Mouse (Mus musculus): ENCODE data around the gene Jmjd4. TPM values are rescaled to one million over a fixed set of nuclear protein-coding genes. Genes with fewer than 3 reads are reported as not detected.
A peak's percentile ranks its signal among the peaks of the same experiment; 100 is the strongest.

Gene Jmjd4
- polyA plus RNA-seq, 1 experiment from 2014 or later: 14.1 TPM

DNA sequence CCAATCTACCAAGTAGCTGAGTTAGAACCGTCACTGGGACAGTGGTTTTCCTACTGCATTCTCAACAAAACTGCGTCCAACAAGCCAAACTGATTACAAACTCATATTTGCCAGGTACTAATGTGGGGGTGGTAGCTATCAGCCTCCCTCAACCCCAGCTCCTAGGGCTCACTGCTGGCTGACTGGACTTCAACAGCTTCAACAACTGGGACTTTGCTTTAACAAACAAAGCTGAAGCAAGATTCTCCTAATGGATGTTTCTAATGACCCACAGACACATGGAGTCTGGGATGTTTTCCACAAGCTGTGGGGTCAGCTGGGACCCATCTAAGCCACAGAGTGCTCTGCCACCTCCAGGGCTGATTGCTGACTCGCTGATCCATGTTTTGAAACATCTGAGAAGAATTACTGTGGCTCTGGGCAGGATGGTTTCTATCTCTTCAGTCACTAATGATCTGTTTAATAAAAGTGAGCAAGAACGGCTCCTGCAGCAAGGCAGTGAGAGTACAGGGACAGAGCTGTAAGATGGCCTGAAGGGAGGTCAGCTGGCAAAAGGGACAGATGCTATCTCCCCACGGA lies 26.7 kb upstream of the Jmjd4 start:
- H3K9me3 ChIP-seq (ENCODE audit: control insufficient read depth, low read length): no peaks in the 10 kb centered on the region
- ATAC-seq: no peak
- no peaks in the 10 kb centered on the region for H3K4me1 ChIP-seq (replicated peaks; ENCODE audit: control insufficient read depth, insufficient read depth, low read length)
- no peak overlapping the region for H3K4me2 ChIP-seq (ENCODE audit: low read length)
- H3K27ac ChIP-seq (ENCODE audit: low read length): no peak overlapping the region
- peaks cover 17% of the 10 kb centered on the region for H3K36me3 ChIP-seq (ENCODE audit: control insufficient read depth, insufficient read depth)
- H3K27me3 ChIP-seq (replicated peaks; ENCODE audit: control insufficient read depth, insufficient read depth, low read length): no peaks in the 10 kb centered on the region
- H3K9ac ChIP-seq (replicated peaks; ENCODE audit: low read depth, low read length): no peak overlapping the region
- no peak overlapping the region for H3K4me3 ChIP-seq (replicated peaks; ENCODE audit: low read length)
- 84% methylated on average over 5 of the region's 5 CpGs for WGBS

- Histone ChIP-seq H3K9me3 (ENCODE audit: control insufficient read depth, low read length) (no peaks in the 10 kb centered on the region), H3K4me1 (replicated peaks; ENCODE audit: control insufficient read depth, insufficient read depth, low read length) (no peaks in the 10 kb centered on the region), H3K4me2 (ENCODE audit: low read length) (no peak overlapping the region), H3K27ac (ENCODE audit: low read length) (no peak overlapping the region), H3K9ac (replicated peaks; ENCODE audit: low read depth, low read length) (no peak overlapping the region), H3K4me3 (replicated peaks; ENCODE audit: low read length) (no peak overlapping the region), H3K36me3 (ENCODE audit: control insufficient read depth, insufficient read depth) (peaks cover 17% of the 10 kb centered on the region), H3K27me3 (replicated peaks; ENCODE audit: control insufficient read depth, insufficient read depth, low read length) (no peaks in the 10 kb centered on the region)
- 60% methylated on average over 7 of the region's 7 CpGs for WGBS
- ATAC-seq: no peak
Observed at GRCm38 (mm10) chr11:59425671-59426101, 24.2 kb upstream of the Jmjd4 start.

GRCm38 (mm10) chr11:59428057-59428660 lies 21.7 kb upstream of the Jmjd4 start:
- 91% methylated on average over 9 of the region's 9 CpGs for WGBS
- no peak for ATAC-seq
- no peak overlapping the region for H3K4me2 ChIP-seq (ENCODE audit: low read length)

GRCm38 (mm10) chr11:59429959-59430358 lies 19.9 kb upstream of the Jmjd4 start:
- H3K4me3 ChIP-seq (replicated peaks; ENCODE audit: low read length): no peak overlapping the region
- no peak overlapping the region for H3K4me2 ChIP-seq (ENCODE audit: low read length)
- WGBS: 91% methylated on average over 1 of the region's 1 CpGs
- no peak overlapping the region for H3K9ac ChIP-seq (replicated peaks; ENCODE audit: low read depth, low read length)
- no peaks in the 10 kb centered on the region for H3K9me3 ChIP-seq (ENCODE audit: control insufficient read depth, low read length)
- no peaks in the 10 kb centered on the region for H3K4me1 ChIP-seq (replicated peaks; ENCODE audit: control insufficient read depth, insufficient read depth, low read length)
- no peak for ATAC-seq
- H3K27me3 ChIP-seq (replicated peaks; ENCODE audit: control insufficient read depth, insufficient read depth, low read length): no peaks in the 10 kb centered on the region
- no peak overlapping the region for H3K27ac ChIP-seq (ENCODE audit: low read length)
- peaks cover 15% of the 10 kb centered on the region for H3K36me3 ChIP-seq (ENCODE audit: control insufficient read depth, insufficient read depth)

More at GRCm38 (mm10) chr11:59428057-59428660, 21.7 kb upstream of the Jmjd4 start:
- no peak overlapping the region for H3K27ac ChIP-seq (ENCODE audit: low read length)
- H3K36me3 ChIP-seq (ENCODE audit: control insufficient read depth, insufficient read depth): peaks cover 14% of the 10 kb centered on the region
- H3K4me3 ChIP-seq (replicated peaks; ENCODE audit: low read length): no peak overlapping the region
- H3K4me1 ChIP-seq (replicated peaks; ENCODE audit: control insufficient read depth, insufficient read depth, low read length): no peaks in the 10 kb centered on the region
- no peak overlapping the region for H3K9ac ChIP-seq (replicated peaks; ENCODE audit: low read depth, low read length)
- H3K9me3 ChIP-seq (ENCODE audit: control insufficient read depth, low read length): no peaks in the 10 kb centered on the region
- no peaks in the 10 kb centered on the region for H3K27me3 ChIP-seq (replicated peaks; ENCODE audit: control insufficient read depth, insufficient read depth, low read length)

GRCm38 (mm10) chr11:59432261-59432660 lies 17.6 kb upstream of the Jmjd4 start:
- no peak overlapping the region for H3K9ac ChIP-seq (replicated peaks; ENCODE audit: low read depth, low read length)
- H3K4me3 ChIP-seq (replicated peaks; ENCODE audit: low read length): no peak overlapping the region
- no peaks in the 10 kb centered on the region for H3K4me1 ChIP-seq (replicated peaks; ENCODE audit: control insufficient read depth, insufficient read depth, low read length)
- WGBS: 67% methylated on average over 3 of the region's 3 CpGs
- no peaks in the 10 kb centered on the region for H3K9me3 ChIP-seq (ENCODE audit: control insufficient read depth, low read length)
- no peak overlapping the region for H3K27ac ChIP-seq (ENCODE audit: low read length)
- no peak for ATAC-seq
- no peaks in the 10 kb centered on the region for H3K27me3 ChIP-seq (replicated peaks; ENCODE audit: control insufficient read depth, insufficient read depth, low read length)
- H3K4me2 ChIP-seq (ENCODE audit: low read length): no peak overlapping the region
- H3K36me3 ChIP-seq (ENCODE audit: control insufficient read depth, insufficient read depth): peaks cover 20% of the 10 kb centered on the region

- no peak overlapping the region for H3K4me3 ChIP-seq (replicated peaks; ENCODE audit: low read length)
- WGBS: 94% methylated on average over 12 of the region's 12 CpGs
- H3K4me2 ChIP-seq (ENCODE audit: low read length): no peak overlapping the region
- ATAC-seq: no peak
- H3K9ac ChIP-seq (replicated peaks; ENCODE audit: low read depth, low read length): no peak overlapping the region
- H3K27me3 ChIP-seq (replicated peaks; ENCODE audit: control insufficient read depth, insufficient read depth, low read length): no peaks in the 10 kb centered on the region
- no peak overlapping the region for H3K27ac ChIP-seq (ENCODE audit: low read length)
- 0 out of 2 replicates have a peak, but pooled peaks cover 3% of the 10 kb centered on the region for H3K9me3 ChIP-seq (ENCODE audit: control insufficient read depth, low read length)
- no peaks in the 10 kb centered on the region for H3K4me1 ChIP-seq (replicated peaks; ENCODE audit: control insufficient read depth, insufficient read depth, low read length)
- peaks cover 22% of the 10 kb centered on the region for H3K36me3 ChIP-seq (ENCODE audit: control insufficient read depth, insufficient read depth)
Observed at GRCm38 (mm10) chr11:59437954-59438353, 11.9 kb upstream of the Jmjd4 start.

DNA sequence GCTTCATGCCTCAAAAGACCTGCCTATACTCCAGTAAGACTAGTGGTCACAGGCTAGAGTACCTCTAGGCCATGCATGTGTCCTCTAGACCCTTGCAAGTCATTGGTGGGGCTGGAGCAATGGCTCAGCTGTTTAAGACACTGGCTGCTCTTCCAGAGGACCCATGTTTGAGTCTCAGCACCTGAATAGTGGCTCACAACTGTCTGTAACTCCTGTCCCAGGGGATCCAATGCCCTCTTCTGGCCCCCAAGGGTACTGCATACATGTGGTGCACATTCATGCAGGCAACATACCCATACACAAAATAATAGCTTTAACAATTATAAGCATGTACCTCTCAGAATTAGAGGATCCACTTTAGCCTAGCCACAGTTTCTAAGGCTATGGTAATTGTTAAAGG lies 6.7 kb upstream of the Jmjd4 start:
- Histone ChIP-seq H3K27ac (ENCODE audit: low read length) (no peak overlapping the region), H3K4me3 (replicated peaks; ENCODE audit: low read length) (no peak overlapping the region), H3K9ac (replicated peaks; ENCODE audit: low read depth, low read length) (no peak overlapping the region), H3K9me3 (ENCODE audit: control insufficient read depth, low read length) (peaks cover 2% of the 10 kb centered on the region; the same call in 1 of the 2 replicates), H3K4me2 (ENCODE audit: low read length) (no peak overlapping the region), H3K4me1 (replicated peaks; ENCODE audit: control insufficient read depth, insufficient read depth, low read length) (peaks cover 4% of the 10 kb centered on the region; the same call in 1 of the 2 replicates), H3K36me3 (ENCODE audit: control insufficient read depth, insufficient read depth) (peaks cover 5% of the 10 kb centered on the region), H3K27me3 (replicated peaks; ENCODE audit: control insufficient read depth, insufficient read depth, low read length) (no peaks in the 10 kb centered on the region)
- no peak for ATAC-seq

GRCm38 (mm10) chr11:59450230-59450771 lies 456 bp downstream of the Jmjd4 start:
- Histone ChIP-seq H3K27ac (ENCODE audit: low read length) (peak overlapping the region; percentile 61; the same call in 1 of the 2 replicates), H3K27me3 (replicated peaks; ENCODE audit: control insufficient read depth, insufficient read depth, low read length) (no peaks in the 10 kb centered on the region), H3K4me2 (ENCODE audit: low read length) (peak overlapping the region; percentile 99), H3K9me3 (ENCODE audit: control insufficient read depth, low read length) (no peaks in the 10 kb centered on the region), H3K4me3 (replicated peaks; ENCODE audit: low read length) (peak overlapping the region; percentile 90), H3K36me3 (ENCODE audit: control insufficient read depth, insufficient read depth) (0 out of 2 replicates have a peak, but pooled peaks cover 9% of the 10 kb centered on the region), H3K9ac (replicated peaks; ENCODE audit: low read depth, low read length) (peak overlapping the region; percentile 80), H3K4me1 (replicated peaks; ENCODE audit: control insufficient read depth, insufficient read depth, low read length) (peaks cover 24% of the 10 kb centered on the region)
- ATAC-seq: peak; percentile 61
- under 1% methylated on average over 38 of the region's 38 CpGs for WGBS

- 86% methylated on average over 4 of the region's 4 CpGs for WGBS
- H3K9me3 ChIP-seq (ENCODE audit: control insufficient read depth, low read length): no peaks in the 10 kb centered on the region
Observed at GRCm38 (mm10) chr11:59451086-59451485, 1.2 kb downstream of the Jmjd4 start, which contains the start of gene Snap47. Snap47 (minus strand) TSS chr11:59451186.

More at GRCm38 (mm10) chr11:59451086-59451485, 1.2 kb downstream of the Jmjd4 start, which contains the start of gene Snap47:
- peaks cover 24% of the 10 kb centered on the region for H3K4me1 ChIP-seq (replicated peaks; ENCODE audit: control insufficient read depth, insufficient read depth, low read length)
- no peaks in the 10 kb centered on the region for H3K27me3 ChIP-seq (replicated peaks; ENCODE audit: control insufficient read depth, insufficient read depth, low read length)
- ATAC-seq: no peak
- H3K36me3 ChIP-seq (ENCODE audit: control insufficient read depth, insufficient read depth): 0 out of 2 replicates have a peak, but pooled peaks cover 9% of the 10 kb centered on the region
- H3K4me2 ChIP-seq (ENCODE audit: low read length): peak within 1 kb of the TSS; percentile 99
- H3K4me3 ChIP-seq (replicated peaks; ENCODE audit: low read length): peak within 1 kb of the TSS; percentile 90
- peak within 1 kb of the TSS; percentile 61; the same call in 1 of the 2 replicates for H3K27ac ChIP-seq (ENCODE audit: low read length)
- H3K9ac ChIP-seq (replicated peaks; ENCODE audit: low read depth, low read length): peak within 1 kb of the TSS; percentile 80

Data from forebrain, embryonic 16.5 days (tissue).